Mouse (Mus musculus) stomach, embryonic 14.5 days (tissue): ENCODE measurements around the gene Gsc. TPM values are rescaled to one million over a fixed set of nuclear protein-coding genes. Genes with fewer than 3 reads are reported as not detected.

Experiments used
- ATAC-seq: fragments of 200-750 bp; cut with Nextera tagmentation; 2 replicates; pipeline ENCODE4 v1.8.0; 2017; ENCODE audit warnings: low read depth, moderate TSS enrichment; ENCODE audit not compliant: insufficient number of reproducible peaks, insufficient read depth, low FRiP score
- H3K27ac ChIP-seq: fragments of 300-500 bp; sonication (generic); 2 replicates; pipeline ENCODE4 v1.5.1; 2014; ENCODE audit warnings: mild to moderate bottlenecking, low read length, moderate library complexity, mixed read lengths
- H3K27me3 ChIP-seq: fragments of 300-500 bp; sonication (generic); 2 replicates; pipeline ENCODE4 v1.6.1; 2014; ENCODE audit warnings: low read length, control low read depth, mixed read lengths; ENCODE audit not compliant: control insufficient read depth, insufficient read depth
- H3K36me3 ChIP-seq: fragments of 300-500 bp; sonication (generic); 2 replicates; pipeline ENCODE4 v1.6.1; 2014; ENCODE audit warnings: mild to moderate bottlenecking, control low read depth, low read length, moderate library complexity, mixed read lengths; ENCODE audit not compliant: control insufficient read depth, insufficient read depth
- H3K4me1 ChIP-seq: fragments of 300-500 bp; sonication (generic); 2 replicates; pipeline ENCODE4 v1.6.1; 2014; ENCODE audit warnings: low read length, control low read depth, mixed read lengths; ENCODE audit not compliant: control insufficient read depth, insufficient read depth
- H3K4me2 ChIP-seq: fragments of 300-500 bp; sonication (generic); replicated peaks from 2 replicates; pipeline ENCODE4 v1.6.1; 2014; ENCODE audit warnings: low read depth, low read length, control low read depth
- H3K4me3 ChIP-seq: fragments of 300-500 bp; sonication (generic); 2 replicates; pipeline ENCODE4 v1.5.1; 2014; ENCODE audit warnings: low read depth, low read length, control low read depth
- H3K9ac ChIP-seq: fragments of 300-500 bp; sonication (generic); replicated peaks from 2 replicates; pipeline ENCODE4 v1.6.1; 2014; ENCODE audit warnings: low read depth, mild to moderate bottlenecking, control low read depth, low read length, moderate library complexity, mixed read lengths
- H3K9me3 ChIP-seq: fragments of 300-500 bp; sonication (generic); 2 replicates; pipeline ENCODE4 v1.6.1; 2016; ENCODE audit warnings: low read depth, low read length, control low read depth; ENCODE audit not compliant: control insufficient read depth
- WGBS: fragments of 180-500 bp; shearing (Covaris S2); extraction: QIAGEN DNeasy Blood & Tissue Kit; methylation state at CpG from one replicate; pipeline ENCODE4 v1.1.7; 2014; 5-methylcytosine and 5-hydroxymethylcytosine counted together
- polyA plus RNA-seq: library from polyadenylated mRNA; unstranded; fragments of >200 nt; fragmentation: Nextera tagmentation; extraction: Ambion mirVana; gene quantifications from 2 replicates; pipeline ENCODE4 v1.2.1, GENCODE M21; 2014

Gsc gene
- polyA plus RNA-seq, 1 experiment from 2014 or later, result 1.9 TPM

DNA sequence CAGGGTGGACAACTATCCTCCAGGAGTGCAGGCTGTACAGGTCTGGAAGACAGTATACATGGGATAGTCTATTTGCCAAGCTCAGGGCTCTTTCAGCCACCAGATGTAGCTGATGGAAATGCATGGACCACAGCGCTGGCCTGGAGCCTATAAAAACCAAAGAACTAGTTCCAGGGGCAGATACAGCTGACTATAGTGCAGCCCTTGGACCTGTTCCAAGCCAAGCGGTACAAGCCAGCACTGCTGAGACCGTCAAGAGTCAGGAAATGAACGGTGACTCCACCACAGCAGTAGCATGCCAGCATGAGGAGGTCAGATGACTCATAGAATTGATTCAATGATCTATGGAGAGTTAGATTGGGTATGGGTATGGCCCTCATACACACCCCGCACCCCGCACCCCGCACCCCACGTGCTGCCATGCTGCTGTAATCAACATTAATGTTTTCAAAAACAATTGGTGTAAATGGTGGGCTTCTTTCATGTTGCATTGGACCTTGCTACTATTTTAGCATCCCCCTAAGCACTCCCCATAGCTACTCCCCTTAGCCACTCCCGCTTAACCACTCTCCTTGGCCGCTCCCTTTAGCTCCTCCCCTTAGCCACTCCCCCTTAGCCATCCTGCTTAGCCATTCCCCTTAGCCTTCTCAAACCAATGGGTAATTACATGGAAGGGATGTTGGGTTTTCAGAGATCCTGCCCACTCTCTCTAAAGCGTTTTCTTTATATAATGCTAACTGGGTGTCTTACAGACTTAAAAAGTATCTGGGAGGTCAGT, 50.3 kb downstream of the Gsc start:
- no peaks in the 10 kb centered on the region for H3K27me3 ChIP-seq
- no peak overlapping the region for H3K4me3 ChIP-seq
- no peak overlapping the region for H3K27ac ChIP-seq
- H3K9me3 ChIP-seq, result no peaks in the 10 kb centered on the region
- no peaks in the 10 kb centered on the region for H3K36me3 ChIP-seq
- H3K9ac ChIP-seq, result no peak overlapping the region
- no peaks in the 10 kb centered on the region for H3K4me1 ChIP-seq
- ATAC-seq, result no peak
- WGBS, result 69% methylated on average over 11 of the region's 11 CpGs
- H3K4me2 ChIP-seq, result no peak overlapping the region

Other genes starting within 250 kb of the Gsc start
- gene Serpina3g, start 237.1 kb downstream of the Gsc start, polyA plus RNA-seq, result 0.97 and 1.3 TPM in 2 replicates
- not detected in 2 replicates for gene Serpina3i, start 210.2 kb downstream of the Gsc start, polyA plus RNA-seq
- gene Serpina3j, start 158.8 kb downstream of the Gsc start, polyA plus RNA-seq, result not detected in 2 replicates
- not detected in 2 replicates for gene Serpina3k, start 134.8 kb downstream of the Gsc start, polyA plus RNA-seq
- not detected in 2 replicates for gene Serpina3m, start 134.8 kb downstream of the Gsc start, polyA plus RNA-seq
- gene Serpina3n, start 66.6 kb downstream of the Gsc start, polyA plus RNA-seq, result not detected in 2 replicates